Mouse (Mus musculus) left cerebral cortex, postnatal 36 days (tissue): ENCODE measurements around the gene Taz. TPM values are rescaled to one million over a fixed set of nuclear protein-coding genes. Genes with fewer than 3 reads are reported as not detected.

Experiments used
- DNase-seq, 2 experiments: peaks; one replicate each; pipeline ENCODE4 v3.0.0; 2021 to 2022; ENCODE audit warnings: low spot score in 2 of 2, mixed read lengths in 1 of 2
- intact Hi-C: fragments of 180-260 bp; cut with DNase I; formaldehyde crosslinking; loops from one replicate; pipeline ENCODE4 v1.15.1; 2025
- total RNA-seq, 2 experiments: library from RNA; stranded (reverse); gene quantifications; 2 replicates each; pipeline ENCODE4 v1.2.3; 2021

Taz gene
- total RNA-seq = 10 to 100 TPM; 49.7 to 64.0 TPM

DNA sequence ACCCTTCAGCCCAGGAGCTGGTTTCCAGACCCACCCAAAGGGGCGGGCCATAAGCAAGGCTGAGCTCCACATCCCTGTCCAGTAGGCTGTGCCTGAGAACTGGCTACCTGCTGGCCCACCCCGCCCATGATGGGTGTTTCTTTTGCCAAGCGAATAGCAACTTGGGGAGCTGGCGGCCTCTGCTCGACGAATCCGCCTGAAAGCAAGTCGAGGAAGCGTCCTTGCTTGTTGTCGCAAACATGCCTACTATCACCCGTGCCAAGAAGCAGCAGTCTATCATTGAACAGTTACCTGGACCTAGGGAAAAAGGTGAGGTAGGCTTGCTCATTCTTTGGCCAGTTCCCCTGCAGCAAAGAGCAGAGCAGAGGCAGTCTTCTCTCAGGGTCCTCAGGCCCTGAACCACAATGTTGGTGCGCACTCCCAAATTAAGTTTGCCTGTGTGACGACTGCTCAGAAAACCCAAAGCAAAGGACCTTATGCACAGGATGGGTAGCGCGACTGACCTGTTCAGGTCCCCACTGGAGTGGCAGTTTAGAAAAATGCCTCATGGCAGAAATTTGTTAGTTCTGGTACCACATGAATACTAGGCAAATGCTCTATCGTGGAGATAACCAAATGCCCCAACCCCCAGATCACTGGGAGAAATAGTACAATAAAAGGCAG, at the start of gene Taz, which contains the start of gene Dnase1l1:
TSS of gene Taz (plus strand) at position 181 of the 663 bp plus-strand sequence.
TSS of gene Dnase1l1 (minus strand) at position 606 of the 663 bp plus-strand sequence.
- intact Hi-C loops = no loop called here
- DNase-seq = peak in 1 of 2 experiments; percentile 30

DNA sequence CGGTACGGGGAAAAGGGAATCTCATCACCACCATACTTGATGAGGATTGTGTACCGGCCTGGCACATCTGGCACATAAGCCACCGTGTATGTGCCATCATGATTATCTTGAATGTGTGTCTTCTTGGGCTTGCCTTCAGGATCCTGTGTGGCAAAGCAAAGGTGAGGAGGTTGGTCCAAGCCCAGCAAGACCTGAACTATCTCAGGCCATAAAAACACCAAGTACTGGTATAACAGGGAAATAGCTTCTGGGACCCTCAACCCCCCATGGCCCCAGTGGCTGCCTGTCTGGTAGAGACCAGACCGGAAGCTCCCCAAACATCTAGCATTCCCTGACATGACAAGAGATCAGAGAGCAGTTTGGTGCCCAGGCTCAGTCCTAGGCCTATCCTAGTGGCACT, 48.5 kb upstream of the Taz start:
- intact Hi-C loops = no loop called here

GRCm38 (mm10) chrX:74240332-74240731, 41.4 kb upstream of the Taz start:
- intact Hi-C loops = loop anchor here (5.0 to 10.0 kb wide), 2 partner anchors 118 to 276 kb away; partner anchors contain the start of gene Hcfc1
- DNase-seq = no peak

More for the DNA sequence above, 48.5 kb upstream of the Taz start:
- DNase-seq = no peak

- intact Hi-C loops = loop anchor here (5.0 to 10.0 kb wide), 2 partner anchors 121 to 279 kb away; partner anchors contain the start of gene Hcfc1
- no peak for DNase-seq
Observed at GRCm38 (mm10) chrX:74243396-74243795, 38.3 kb upstream of the Taz start.

DNA sequence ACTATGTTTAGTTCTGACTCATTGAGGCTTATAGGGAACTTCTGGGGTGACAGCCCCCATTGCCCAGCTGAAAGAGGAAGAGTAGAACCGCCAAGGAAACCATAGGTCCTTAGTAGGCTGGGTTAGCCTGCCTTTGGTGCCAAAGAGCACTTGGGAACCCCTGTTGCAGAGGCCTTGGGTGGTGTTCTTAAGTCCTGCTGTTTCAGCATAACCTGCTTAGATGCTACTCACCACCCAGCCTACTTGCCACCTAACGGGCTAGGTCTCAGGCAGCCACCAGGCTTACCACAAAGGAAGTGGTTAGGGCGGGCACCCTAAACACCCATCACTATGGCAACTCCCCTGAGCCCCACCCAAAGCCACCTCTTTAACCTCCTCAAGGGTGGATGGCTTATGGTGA, 37.9 kb upstream of the Taz start:
- DNase-seq = no peak
- intact Hi-C loops = loop anchor here (5.0 to 10.0 kb wide), 2 partner anchors 122 to 279 kb away; partner anchors contain the start of gene Hcfc1

GRCm38 (mm10) chrX:74244614-74245083, 37.1 kb upstream of the Taz start:
- intact Hi-C loops = loop anchor here (5.0 to 10.0 kb wide), 2 partner anchors 122 to 280 kb away; partner anchors contain the start of gene Hcfc1

DNA sequence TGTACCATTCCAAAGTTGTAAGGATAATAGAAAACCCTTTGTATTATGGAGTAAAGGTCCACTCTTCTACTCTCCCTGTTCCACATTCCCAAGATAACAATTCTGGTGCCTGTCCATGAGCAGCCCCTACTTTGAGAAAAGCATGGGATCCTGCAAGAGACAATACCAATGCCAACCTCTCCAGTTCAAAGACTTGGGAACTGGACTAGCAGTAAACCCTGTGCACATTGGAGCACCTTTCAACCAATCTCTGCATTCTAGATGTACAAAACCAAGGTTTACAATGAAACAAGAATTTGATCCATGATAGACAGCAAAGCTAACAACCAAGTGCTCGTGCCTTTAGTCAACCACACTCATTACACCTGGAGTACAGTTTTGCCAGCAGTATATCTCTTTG, 36.6 kb upstream of the Taz start:
- no peak for DNase-seq
- intact Hi-C loops = loop anchor here (10.0 kb wide), 1 partner anchor 280 kb away; the partner anchor contains the start of gene Hcfc1

More at GRCm38 (mm10) chrX:74244614-74245083, 37.1 kb upstream of the Taz start:
- DNase-seq = no peak

GRCm38 (mm10) chrX:74245687-74246086, 36.0 kb upstream of the Taz start:
- DNase-seq = peak; percentile 53 to 55
- intact Hi-C loops = loop anchor here (10.0 kb wide), 1 partner anchor 281 kb away; the partner anchor contains the start of gene Hcfc1

GRCm38 (mm10) chrX:74246213-74246681, 35.5 kb upstream of the Taz start:
- intact Hi-C loops = loop anchor here (10.0 kb wide), 1 partner anchor 281 kb away; the partner anchor contains the start of gene Hcfc1
- DNase-seq = peak; percentile 82 to 83

GRCm38 (mm10) chrX:74246693-74247092, 35.0 kb upstream of the Taz start:
- no peak for DNase-seq
- intact Hi-C loops = loop anchor here (10.0 kb wide), 1 partner anchor 282 kb away; the partner anchor contains the start of gene Hcfc1

- intact Hi-C loops = loop anchor here (2.0 to 10.0 kb wide), 2 partner anchors 164 to 284 kb away; partner anchors contain the start of gene Hcfc1
- DNase-seq = peak in 1 of 2 experiments; percentile 22
Observed at GRCm38 (mm10) chrX:74248651-74249050, 33.1 kb upstream of the Taz start.

DNA sequence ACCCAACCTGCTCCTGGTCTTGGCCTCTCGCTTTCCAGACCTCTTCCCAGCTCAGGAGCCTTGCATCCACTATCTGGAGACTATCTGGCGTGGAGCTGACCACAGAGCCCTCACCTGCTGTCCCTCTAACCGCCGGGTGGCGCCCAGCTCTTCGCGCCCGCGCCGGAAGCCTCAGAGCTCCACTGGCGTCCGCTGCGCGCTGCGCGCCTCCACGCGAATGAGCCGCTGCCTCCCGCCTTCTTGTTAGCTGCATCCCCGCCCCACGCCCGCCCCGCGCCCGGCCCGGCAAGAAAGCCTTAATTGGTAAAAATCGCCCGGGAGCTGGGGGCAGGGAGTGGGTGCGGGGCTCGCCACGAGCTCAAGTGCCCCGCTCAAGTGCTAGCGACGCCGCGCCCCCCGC, 32.1 kb upstream of the Taz start, which contains the start of gene Flna:
TSS of gene Flna (minus strand) at position 206 of the 400 bp plus-strand sequence.
- DNase-seq = peak; percentile 59 to 63
- intact Hi-C loops = loop anchor here (2.0 to 10.0 kb wide), 2 partner anchors 163 to 285 kb away; partner anchors contain the start of gene Hcfc1

- DNase-seq = peak; percentile 85 to 87
- intact Hi-C loops = no loop called here
Observed at GRCm38 (mm10) chrX:74254153-74254887, 27.4 kb upstream of the Taz start, which contains the start of gene Emd. Emd (plus strand) TSS chrX:74254687.

GRCm38 (mm10) chrX:74254888-74255565, 26.7 kb upstream of the Taz start:
- DNase-seq = no peak
- intact Hi-C loops = no loop called here

GRCm38 (mm10) chrX:74257746-74258145, 24.0 kb upstream of the Taz start:
- DNase-seq = no peak
- intact Hi-C loops = no loop called here

DNA sequence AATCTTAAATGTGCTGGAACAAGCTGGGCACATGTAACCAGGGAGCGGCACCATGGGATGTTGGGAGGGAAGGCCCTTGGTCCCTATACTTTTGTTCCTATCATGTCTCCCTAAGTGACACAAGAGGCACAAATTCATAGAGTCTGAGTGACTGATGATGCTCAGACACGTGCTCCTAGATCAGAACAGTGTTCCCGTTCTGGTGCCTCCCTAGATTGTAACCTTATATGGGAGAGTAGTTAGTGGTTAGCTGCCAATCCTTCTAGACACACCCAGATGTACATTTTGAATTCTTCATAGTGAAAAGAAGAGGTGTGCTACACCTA, 12.0 kb upstream of the Taz start:
- intact Hi-C loops = no loop called here
- DNase-seq = no peak

- intact Hi-C loops = no loop called here
- peak; percentile 86 to 87 for DNase-seq
Observed at GRCm38 (mm10) chrX:74270062-74270901, 11.4 kb upstream of the Taz start, which contains the start of gene Rpl10. Rpl10 (plus strand) TSS chrX:74270812.

DNA sequence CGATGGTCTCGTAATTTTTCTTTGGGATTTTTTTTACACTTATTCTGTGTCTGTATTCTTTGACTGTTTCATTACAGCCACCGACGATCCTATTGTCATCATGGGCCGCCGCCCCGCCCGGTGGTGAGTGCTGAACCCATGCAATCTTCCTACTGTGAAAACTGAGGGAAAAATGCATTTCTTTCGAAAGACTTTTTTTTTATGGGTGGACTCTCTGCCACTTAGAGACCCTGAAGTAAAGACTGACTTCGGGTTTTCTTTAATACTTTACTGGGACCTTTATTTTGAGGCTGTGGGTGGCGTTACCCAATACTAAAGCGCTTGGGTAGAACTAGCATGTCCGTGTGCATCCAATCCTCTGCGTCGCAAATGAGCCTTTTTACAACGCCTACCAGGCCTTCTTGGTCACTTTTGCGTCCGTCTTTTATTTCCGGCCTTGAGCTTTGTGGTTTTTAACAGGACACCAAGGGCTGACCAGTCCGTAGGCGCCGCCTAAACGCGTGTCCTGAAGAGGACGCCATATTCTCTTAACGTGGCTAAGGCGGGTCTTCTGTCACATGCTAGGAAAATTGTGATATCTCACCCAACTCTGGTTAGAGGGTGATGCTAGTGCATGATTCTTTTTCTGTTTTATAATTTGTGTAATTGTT, 10.7 kb upstream of the Taz start:
- intact Hi-C loops = no loop called here
- DNase-seq = peak in 1 of 2 experiments; percentile 17
